Mouse (Mus musculus) E14TG2a.4 (cell line): ENCODE data around the gene Six4.

Experiments used
- CTCF ChIP-seq: conservative IDR thresholded peaks from 2 replicates; pipeline ENCODE4 v1.5.1; 2014; ENCODE audit warnings: low read length
- POU5F1 ChIP-seq: IDR thresholded peaks from 2 replicates; pipeline ENCODE4 v1.6.1; 2014; ENCODE audit warnings: low read length, borderline replicate concordance

DNA sequence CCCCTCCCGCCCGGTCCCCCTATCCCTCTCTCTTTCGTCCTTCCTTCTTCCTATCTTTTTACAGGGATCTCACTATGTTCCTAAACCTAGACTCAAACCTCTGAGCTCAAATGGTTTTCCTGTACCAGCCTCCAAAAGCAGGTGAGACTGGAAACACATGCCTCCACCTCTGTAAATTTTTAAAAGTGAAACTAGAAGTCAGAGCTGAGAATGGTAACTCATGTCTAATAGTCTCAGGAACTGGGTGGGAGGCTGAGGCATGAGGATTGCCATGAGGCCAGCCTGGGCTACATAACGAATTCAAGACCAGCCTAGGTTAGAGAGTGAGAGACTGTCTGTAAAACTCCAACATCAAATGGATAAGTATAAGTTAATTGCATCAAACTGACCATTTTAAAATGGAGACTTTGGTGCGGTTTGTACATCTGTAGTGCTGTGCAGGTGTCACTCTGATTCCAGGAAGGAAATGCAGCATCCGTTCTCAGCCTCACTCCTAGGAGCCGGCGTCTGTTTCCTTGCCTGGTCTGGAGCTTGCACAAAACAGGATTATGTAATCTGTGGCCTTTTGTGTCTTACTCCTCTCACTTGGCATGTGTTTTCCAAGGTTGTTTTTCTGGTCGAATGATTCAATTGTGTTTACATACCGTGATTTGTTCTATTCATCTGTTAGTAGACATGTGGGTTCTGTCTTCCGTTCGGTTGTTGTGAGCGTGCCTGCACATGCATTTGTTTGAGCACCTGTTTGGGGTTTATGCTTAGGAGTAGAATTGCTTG is 49.3 kb upstream of the Six4 start:
- TF ChIP-seq CTCF (no peak), POU5F1 (no peak)
